ENCODE assay signal across 27 mouse cellular contexts in genomic region chr16:36893317-36893716, GRCm38 (mm10). TPM values are rescaled to one million over a fixed set of nuclear protein-coding genes. Genes with fewer than 3 reads are reported as not detected.
DNase-seq lines count a peak whose midpoint lies in the region; ATAC-seq and TF ChIP-seq lines count a peak whose summit lies in the region.
"Had no signal": no experiment of that assay in that cellular context is flagged by ENCODE, and none has a peak within 500 bp of the region (broad histone marks: within the 10 kb centered on the region; RNA-seq: fewer than 3 reads in every experiment).

No protein-coding gene starts in this region.

- H3K4me3 ChIP-seq in bone marrow, adult 2 months (replicated peaks; ENCODE audit: control insufficient read depth, low read depth, low read length): no peak overlapping the region
- no peak overlapping the region for H3K4me3 ChIP-seq in liver, adult 2 months (ENCODE audit: insufficient read depth, low read depth, low read length)
- H3K4me3 ChIP-seq in liver, embryonic 15.5 days (replicated peaks): no peak overlapping the region
- H3K4me3 ChIP-seq in forebrain, embryonic 14.5 days (ENCODE audit: low read depth, low read length): no peak overlapping the region
- H3K4me3 ChIP-seq: heart, embryonic 13.5 days; hindbrain, embryonic 10.5 days; hindbrain, embryonic 15.5 days; limb, embryonic 12.5 days; midbrain, embryonic 10.5 days had no signal

- intact Hi-C loops in left cerebral cortex, postnatal 14 days (cut with DNase I): loop anchor here (5.0 kb wide), 1 partner anchor 46 kb away; no protein-coding TSS in a partner anchor

- peak overlapping the region; percentile 45 for H3K4me2 ChIP-seq in liver, embryonic 15.5 days
- no peak overlapping the region for H3K4me2 ChIP-seq in forebrain, embryonic 14.5 days (ENCODE audit: low read length)
- H3K4me2 ChIP-seq: heart, embryonic 13.5 days; hindbrain, embryonic 15.5 days; limb, embryonic 12.5 days had no signal

- H3K79me2 ChIP-seq in liver, adult 2 months (ENCODE audit: control insufficient read depth, insufficient read depth, low read length): no peaks in the 10 kb centered on the region

- peaks cover 3% of the 10 kb centered on the region for H3K4me1 ChIP-seq in bone marrow, adult 2 months (ENCODE audit: control insufficient read depth, insufficient read depth, low read length)
- H3K4me1 ChIP-seq in liver, adult 2 months (ENCODE audit: control insufficient read depth, insufficient read depth, low read length): no peaks in the 10 kb centered on the region
- peaks cover 63% of the 10 kb centered on the region for H3K4me1 ChIP-seq in liver, embryonic 15.5 days (replicated peaks)
- H3K4me1 ChIP-seq in forebrain, embryonic 14.5 days (ENCODE audit: control insufficient read depth, insufficient read depth, low read length): no peaks in the 10 kb centered on the region
- H3K4me1 ChIP-seq: heart, embryonic 13.5 days; hindbrain, embryonic 10.5 days; hindbrain, embryonic 15.5 days; limb, embryonic 12.5 days; midbrain, embryonic 10.5 days had no signal

- TF ChIP-seq POLR2A in bone marrow, adult 2 months (IDR thresholded peaks at IDR 0.05; ENCODE audit: borderline replicate concordance, control insufficient read depth, low read depth, low read length): no peak
- no peak for TF ChIP-seq POLR2A in liver, adult 2 months (IDR thresholded peaks at IDR 0.05; ENCODE audit: extremely low read depth, insufficient read depth, low read length)

- no peak for TF ChIP-seq CTCF in bone marrow, adult 2 months (IDR thresholded peaks at IDR 0.05; ENCODE audit: control insufficient read depth, insufficient read depth, low read length)
- TF ChIP-seq CTCF in liver, adult 2 months (IDR thresholded peaks at IDR 0.05; ENCODE audit: low read depth, low read length): no peak

- no peaks in the 10 kb centered on the region for H3K9me3 ChIP-seq in liver, embryonic 15.5 days (replicated peaks)
- H3K9me3 ChIP-seq in forebrain, embryonic 14.5 days (replicated peaks; ENCODE audit: control insufficient read depth, low read length): no peaks in the 10 kb centered on the region
- H3K9me3 ChIP-seq: heart, embryonic 13.5 days; hindbrain, embryonic 10.5 days; hindbrain, embryonic 15.5 days; limb, embryonic 12.5 days; midbrain, embryonic 10.5 days had no signal

- no peaks in the 10 kb centered on the region for H3K27me3 ChIP-seq in liver, adult 2 months (ENCODE audit: control insufficient read depth, insufficient read depth, low read length)
- no peaks in the 10 kb centered on the region for H3K27me3 ChIP-seq in liver, embryonic 15.5 days
- no peaks in the 10 kb centered on the region for H3K27me3 ChIP-seq in forebrain, embryonic 14.5 days (replicated peaks; ENCODE audit: control insufficient read depth, insufficient read depth, low read length)
- H3K27me3 ChIP-seq: heart, embryonic 13.5 days; hindbrain, embryonic 15.5 days; limb, embryonic 12.5 days had no signal

- 0 out of 2 replicates have a peak, but pooled peaks have one; percentile 37 for ATAC-seq in erythroblast, adult 5-6 weeks (replicated peaks; ENCODE audit: low FRiP score, poor library complexity, severe bottlenecking)
- ATAC-seq in liver, embryonic 15.5 days (ENCODE audit: insufficient read depth): peak; percentile 34
- no peak for ATAC-seq in forebrain, embryonic 14.5 days
- ATAC-seq: CD4-positive, CD25-positive, alpha-beta regulatory T cell, adult 4 months; forebrain, postnatal 0 days; inflammation-experienced regulatory T-cells, adult 6 months; midbrain, embryonic 16.5 days had no signal

- H3K36me3 ChIP-seq in liver, adult 2 months (ENCODE audit: control insufficient read depth, insufficient read depth, low read length): peaks cover 65% of the 10 kb centered on the region
- peaks cover 62% of the 10 kb centered on the region for H3K36me3 ChIP-seq in liver, embryonic 15.5 days (replicated peaks)
- H3K36me3 ChIP-seq in forebrain, embryonic 14.5 days (ENCODE audit: control insufficient read depth, insufficient read depth, low read length): peaks cover 72% of the 10 kb centered on the region

- H3K9ac ChIP-seq in liver, adult 2 months (ENCODE audit: low read depth, low read length): no peak overlapping the region
- peak overlapping the region; percentile 26; the same call in 1 of the 2 replicates for H3K9ac ChIP-seq in liver, embryonic 15.5 days
- no peak overlapping the region for H3K9ac ChIP-seq in forebrain, embryonic 14.5 days (ENCODE audit: low read length)
- H3K9ac ChIP-seq: forebrain, postnatal 0 days; heart, embryonic 13.5 days; hindbrain, embryonic 15.5 days; limb, embryonic 12.5 days had no signal

- DNase-seq in liver, adult 2 months (ENCODE audit: extremely low read depth, low read depth, low spot score): peak; percentile 22
- DNase-seq in left cerebral cortex, postnatal 14 days (ENCODE audit: low spot score in 2 of 2): no peak
- DNase-seq in adrenal gland, postnatal 4 days (ENCODE audit: low spot score in 2 of 2): no peak
- no peak for DNase-seq in forebrain, embryonic 14.5 days (ENCODE audit: low spot score)
- DNase-seq: adrenal gland, postnatal 14 days; cerebellum, adult 2 months; cerebellum, postnatal 25 days; forebrain, postnatal 0 days; heart, postnatal 10 days; kidney, adult 18-20 months; lung, adult 2 months; lung, postnatal 10 days; thymus, adult 18-20 months; thymus, postnatal 36 days had no signal

- WGBS in bone marrow, adult 2 months: 76% methylated on average over 10 of the region's 10 CpGs
- WGBS in liver, adult 2 months: 78% methylated on average over 10 of the region's 10 CpGs
- WGBS in liver, embryonic 15.5 days (ENCODE audit: insufficient replicate concordance): 62% methylated on average over 10 of the region's 10 CpGs
- 89% methylated on average over 10 of the region's 10 CpGs for WGBS in forebrain, embryonic 14.5 days

- peak overlapping the region; percentile 44; the same call in 1 of the 2 replicates for H3K27ac ChIP-seq in bone marrow, adult 2 months (ENCODE audit: control insufficient read depth, insufficient read depth, low read depth, low read length, poor library complexity)
- H3K27ac ChIP-seq in liver, adult 2 months (replicated peaks; ENCODE audit: insufficient read depth, low read depth, low read length): no peak overlapping the region
- peak overlapping the region; percentile 90 for H3K27ac ChIP-seq in liver, embryonic 15.5 days (replicated peaks)
- no peak overlapping the region for H3K27ac ChIP-seq in forebrain, embryonic 14.5 days (ENCODE audit: low read depth, low read length)
- H3K27ac ChIP-seq: heart, embryonic 13.5 days; hindbrain, embryonic 10.5 days; hindbrain, embryonic 15.5 days; kidney, postnatal 0 days; limb, embryonic 12.5 days; macrophage; midbrain, embryonic 10.5 days had no signal

RNA-seq across cellular contexts. Expression of gene Golgb1, which starts 18.4 kb away (rescaled TPM):
- polyA plus RNA-seq in bone marrow, adult 2 months (2011; ENCODE audit: insufficient read depth, insufficient read length, low replicate concordance, missing spikeins): 10.4 and 14.5 TPM in 2 replicates
- total RNA-seq in erythroblast, adult 5-6 weeks (2015; ENCODE audit: low replicate concordance): 17.6 and 30.0 TPM in 2 replicates
- total RNA-seq in erythroblast, adult 5-6 weeks (2017; ENCODE audit: low replicate concordance): 36.8 and 42.0 TPM in 2 replicates
- 34.1 and 36.2 TPM in 2 replicates for total RNA-seq in liver, adult 2 months (2014; rRNA removed)
- polyA plus RNA-seq in liver, adult 2 months (2012; rRNA removed): 22.7 and 30.1 TPM in 2 replicates
- polyA plus RNA-seq in liver, embryonic 15.5 days (2015; fragmentation: Nextera tagmentation; extraction: Ambion mirVana): 22.7 and 24.7 TPM in 2 replicates
- total RNA-seq in left cerebral cortex, postnatal 14 days (2021): 10 to 100 TPM; 64.0 to 70.2 TPM
- total RNA-seq in adrenal gland, postnatal 4 days (2021): 10 to 100 TPM; 70.1 to 75.1 TPM
- 69.9 and 75.8 TPM in 2 replicates for polyA plus RNA-seq in forebrain, embryonic 14.5 days (2014; fragmentation: Nextera tagmentation; extraction: Ambion mirVana)

RNA-seq across cellular contexts. Expression of gene Eaf2, which starts 18.5 kb away (rescaled TPM):
- 3.5 and 9.2 TPM in 2 replicates for polyA plus RNA-seq in bone marrow, adult 2 months (2011; ENCODE audit: insufficient read depth, insufficient read length, low replicate concordance, missing spikeins)
- total RNA-seq in erythroblast, adult 5-6 weeks (2015; ENCODE audit: low replicate concordance): not detected in 2 replicates
- total RNA-seq in erythroblast, adult 5-6 weeks (2017; ENCODE audit: low replicate concordance): 1.4 TPM in 1 of 2 replicates, not detected in the other
- 0.28 and 0.67 TPM in 2 replicates for total RNA-seq in liver, adult 2 months (2014; rRNA removed)
- 0.28 and 0.29 TPM in 2 replicates for polyA plus RNA-seq in liver, adult 2 months (2012; rRNA removed)
- 0.21 and 0.39 TPM in 2 replicates for polyA plus RNA-seq in liver, embryonic 15.5 days (2015; fragmentation: Nextera tagmentation; extraction: Ambion mirVana)
- total RNA-seq in left cerebral cortex, postnatal 14 days (2021): under 1 TPM; 0.37 to 0.97 TPM
- total RNA-seq in adrenal gland, postnatal 4 days (2021): 1 to 10 TPM; 1.9 to 2.9 TPM
- 0.57 and 0.61 TPM in 2 replicates for polyA plus RNA-seq in forebrain, embryonic 14.5 days (2014; fragmentation: Nextera tagmentation; extraction: Ambion mirVana)
- polyA plus RNA-seq: macrophage had no signal

RNA-seq across cellular contexts. Expression of gene Hcls1, which starts 41.5 kb away (rescaled TPM):
- 88.0 and 129 TPM in 2 replicates for polyA plus RNA-seq in bone marrow, adult 2 months (2011; ENCODE audit: insufficient read depth, insufficient read length, low replicate concordance, missing spikeins)
- 12.5 and 13.2 TPM in 2 replicates for total RNA-seq in erythroblast, adult 5-6 weeks (2015; ENCODE audit: low replicate concordance)
- total RNA-seq in erythroblast, adult 5-6 weeks (2017; ENCODE audit: low replicate concordance): 51.3 and 56.9 TPM in 2 replicates
- 4.8 and 5.0 TPM in 2 replicates for total RNA-seq in liver, adult 2 months (2014; rRNA removed)
- polyA plus RNA-seq in liver, adult 2 months (2012; rRNA removed): 4.2 and 5.1 TPM in 2 replicates
- polyA plus RNA-seq in liver, embryonic 15.5 days (2015; fragmentation: Nextera tagmentation; extraction: Ambion mirVana): 14.4 and 15.9 TPM in 2 replicates
- 1 to 10 TPM; 4.1 to 4.2 TPM for total RNA-seq in left cerebral cortex, postnatal 14 days (2021)
- total RNA-seq in adrenal gland, postnatal 4 days (2021): 10 to 100 TPM; 13.6 to 15.3 TPM
- polyA plus RNA-seq in forebrain, embryonic 14.5 days (2014; fragmentation: Nextera tagmentation; extraction: Ambion mirVana): 1.2 and 1.4 TPM in 2 replicates

Comparison
In these comparisons a context has a peak if more than half of its experiments do, and no peak if none do; other contexts are left out.
1. H3K27ac ChIP-seq: peak in bone marrow, adult 2 months (single experiment) and liver, embryonic 15.5 days (single experiment); none in liver, adult 2 months (single experiment) and forebrain, embryonic 14.5 days (single experiment).